Mouse (Mus musculus): ENCODE measurements at regions not wholly inside any gene's neighbourhood (a gene's known extent, or its start where the extent isn't known, plus 50 kb on each side); places are given as distances from the start of the nearest gene placed in this dataset.

DNA sequence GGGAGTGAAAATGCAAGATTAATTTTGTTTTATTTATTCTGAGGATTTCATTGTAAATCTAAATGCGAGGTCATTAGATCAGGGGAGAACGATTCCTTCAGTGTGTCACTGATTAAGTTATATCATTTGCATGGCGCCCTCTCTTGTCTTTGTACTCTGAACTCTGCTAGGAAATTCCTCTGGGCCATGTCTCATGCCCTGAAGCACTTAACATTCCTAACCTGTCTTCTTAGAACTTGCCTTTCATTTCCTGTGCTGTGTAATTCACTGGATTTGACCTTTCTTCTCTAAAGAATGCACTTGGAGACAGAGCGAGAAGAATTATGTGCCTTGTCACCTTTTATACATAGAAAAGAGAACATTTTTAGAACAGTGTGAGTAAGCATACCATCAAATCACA, 199.0 kb upstream of the C030005K15Rik start:
- H3K4me3 ChIP-seq (ENCODE audit: insufficient read depth, low read length): no peak overlapping the region

DNA sequence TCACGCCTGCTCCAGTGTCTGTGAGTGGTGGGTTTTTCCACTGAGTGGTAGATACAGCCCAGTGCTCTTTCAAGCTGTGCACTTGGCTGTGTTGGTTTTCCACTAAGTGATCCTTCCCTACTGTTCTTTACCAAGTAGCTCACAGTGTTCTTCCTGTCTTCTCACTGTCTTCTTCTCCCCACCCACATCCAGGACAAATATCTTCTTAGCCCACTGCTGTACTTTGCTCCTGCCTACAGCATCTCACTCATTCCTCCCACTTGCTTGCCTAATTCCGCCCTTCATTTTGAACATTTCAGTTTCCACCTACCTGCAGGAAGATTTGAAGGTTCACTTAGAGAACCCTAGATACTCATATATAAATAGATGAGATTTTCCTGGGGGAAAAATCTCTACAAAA, 213.8 kb upstream of the C030005K15Rik start:
- Histone ChIP-seq H3K27ac (ENCODE audit: insufficient read depth, low read length) (no peak overlapping the region), H3K4me1 (ENCODE audit: control insufficient read depth, insufficient read depth, low read length) (no peaks in the 10 kb centered on the region)
- TF ChIP-seq CTCF (IDR thresholded peaks at IDR 0.05; ENCODE audit: borderline replicate concordance, insufficient read depth, low read length) (no peak), POLR2A (IDR thresholded peaks at IDR 0.05; ENCODE audit: low read depth, low read length) (no peak)

More for the DNA sequence above, 199.0 kb upstream of the C030005K15Rik start:
- H3K4me1 ChIP-seq (ENCODE audit: control insufficient read depth, insufficient read depth, low read length): no peaks in the 10 kb centered on the region
- H3K27ac ChIP-seq (ENCODE audit: insufficient read depth, low read length): no peak overlapping the region
- no peak for TF ChIP-seq CTCF (IDR thresholded peaks at IDR 0.05; ENCODE audit: borderline replicate concordance, insufficient read depth, low read length)
- TF ChIP-seq POLR2A (IDR thresholded peaks at IDR 0.05; ENCODE audit: low read depth, low read length): no peak

DNA sequence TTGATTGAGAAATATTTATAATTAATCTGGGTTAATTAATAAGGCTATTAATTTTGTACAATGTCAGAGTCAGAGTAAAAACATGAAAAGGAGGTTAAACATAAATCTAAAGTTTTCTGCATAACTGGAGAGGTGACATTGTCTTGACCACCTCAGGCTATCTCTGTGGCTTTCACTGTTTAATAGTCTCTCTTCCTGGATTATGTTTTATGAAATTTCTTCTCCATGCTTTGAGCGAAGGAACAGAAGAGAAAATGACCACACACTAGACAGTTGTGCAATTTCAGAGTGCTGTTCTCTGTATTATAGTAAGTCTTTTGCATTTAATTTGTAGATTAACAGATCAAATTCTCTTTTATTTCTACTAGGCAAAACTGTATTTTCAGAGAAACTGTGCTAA, 239.3 kb upstream of the C030005K15Rik start:
- H3K4me3 ChIP-seq (ENCODE audit: insufficient read depth, low read length): no peak overlapping the region
- no peak overlapping the region for H3K27ac ChIP-seq (ENCODE audit: insufficient read depth, low read length)
- H3K4me1 ChIP-seq (ENCODE audit: control insufficient read depth, insufficient read depth, low read length): no peaks in the 10 kb centered on the region
- no peak for TF ChIP-seq POLR2A (IDR thresholded peaks at IDR 0.05; ENCODE audit: low read depth, low read length)
- TF ChIP-seq CTCF (IDR thresholded peaks at IDR 0.05; ENCODE audit: borderline replicate concordance, insufficient read depth, low read length): no peak

More for the DNA sequence above, 213.8 kb upstream of the C030005K15Rik start:
- no peak overlapping the region for H3K4me3 ChIP-seq (ENCODE audit: insufficient read depth, low read length)

DNA sequence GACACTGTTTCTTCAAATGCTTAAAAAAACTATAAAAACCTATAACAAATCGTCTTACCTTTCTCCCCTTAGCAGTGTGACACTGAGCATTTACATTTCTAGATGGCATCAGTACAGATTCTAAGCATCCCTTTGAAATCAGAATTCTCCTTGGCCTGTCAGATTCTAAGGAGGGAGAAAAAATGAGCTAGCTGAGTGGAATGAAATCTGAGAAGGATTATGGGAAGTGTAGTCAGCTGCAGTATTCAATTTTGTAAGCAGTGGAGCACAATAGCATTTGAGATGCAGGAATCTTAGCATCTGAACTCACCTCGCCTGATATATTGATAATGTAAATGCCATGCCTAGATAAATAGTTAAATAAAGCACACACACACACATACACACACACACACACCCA, 240.4 kb upstream of the C030005K15Rik start:
- TF ChIP-seq POLR2A (IDR thresholded peaks at IDR 0.05; ENCODE audit: low read depth, low read length) (no peak), CTCF (IDR thresholded peaks at IDR 0.05; ENCODE audit: borderline replicate concordance, insufficient read depth, low read length) (no peak)
- Histone ChIP-seq H3K4me1 (ENCODE audit: control insufficient read depth, insufficient read depth, low read length) (no peaks in the 10 kb centered on the region), H3K4me3 (ENCODE audit: insufficient read depth, low read length) (no peak overlapping the region), H3K27ac (ENCODE audit: insufficient read depth, low read length) (no peak overlapping the region)

DNA sequence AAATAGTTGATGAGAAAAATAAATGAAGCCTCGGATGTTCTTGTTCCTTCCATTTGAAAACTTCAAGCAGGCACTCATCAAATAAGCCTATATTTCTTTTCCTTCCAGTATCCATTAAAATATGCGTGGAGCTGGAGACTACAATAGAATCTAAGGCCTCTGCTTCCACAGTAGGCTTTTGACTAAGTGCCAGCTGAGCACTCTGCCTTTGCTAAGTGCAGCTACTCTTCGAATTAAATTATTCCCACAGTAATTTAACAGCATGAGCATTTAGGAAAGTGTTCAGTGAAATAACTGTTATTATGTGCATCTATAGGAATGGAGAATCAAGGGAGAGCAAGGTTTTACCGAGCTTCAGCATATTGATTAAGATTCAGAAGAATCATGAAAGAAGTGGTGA, 280.5 kb upstream of the C030005K15Rik start:
- Histone ChIP-seq H3K4me1 (ENCODE audit: control insufficient read depth, insufficient read depth, low read length) (no peaks in the 10 kb centered on the region), H3K27ac (ENCODE audit: insufficient read depth, low read length) (no peak overlapping the region), H3K4me3 (ENCODE audit: insufficient read depth, low read length) (no peak overlapping the region)
- TF ChIP-seq CTCF (IDR thresholded peaks at IDR 0.05; ENCODE audit: borderline replicate concordance, insufficient read depth, low read length) (no peak), POLR2A (IDR thresholded peaks at IDR 0.05; ENCODE audit: low read depth, low read length) (no peak)

DNA sequence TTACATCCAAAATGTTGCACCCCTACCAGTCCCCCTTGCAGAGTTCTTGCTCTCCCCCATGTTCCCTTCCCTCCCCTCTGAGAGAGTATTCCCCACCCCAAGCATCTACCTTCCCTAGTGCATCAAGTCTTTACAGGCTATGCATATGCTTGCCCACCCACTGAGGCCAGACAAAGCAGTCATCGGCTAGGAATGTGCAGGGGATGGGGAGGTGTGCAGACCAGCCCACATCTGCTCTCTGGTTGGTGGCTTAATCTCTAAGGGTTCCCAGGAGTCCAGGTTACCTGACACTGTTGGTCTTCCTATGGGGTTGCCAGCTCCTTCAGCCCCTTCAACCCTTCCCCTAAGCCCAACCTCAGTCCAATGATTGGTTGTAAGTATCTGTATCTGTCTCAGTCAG, 281.8 kb upstream of the C030005K15Rik start:
- TF ChIP-seq CTCF (IDR thresholded peaks at IDR 0.05; ENCODE audit: borderline replicate concordance, insufficient read depth, low read length): no peak
- TF ChIP-seq POLR2A (IDR thresholded peaks at IDR 0.05; ENCODE audit: low read depth, low read length): no peak
- Histone ChIP-seq H3K4me1 (ENCODE audit: control insufficient read depth, insufficient read depth, low read length) (no peaks in the 10 kb centered on the region), H3K4me3 (ENCODE audit: insufficient read depth, low read length) (no peak overlapping the region), H3K27ac (ENCODE audit: insufficient read depth, low read length) (no peak overlapping the region)

DNA sequence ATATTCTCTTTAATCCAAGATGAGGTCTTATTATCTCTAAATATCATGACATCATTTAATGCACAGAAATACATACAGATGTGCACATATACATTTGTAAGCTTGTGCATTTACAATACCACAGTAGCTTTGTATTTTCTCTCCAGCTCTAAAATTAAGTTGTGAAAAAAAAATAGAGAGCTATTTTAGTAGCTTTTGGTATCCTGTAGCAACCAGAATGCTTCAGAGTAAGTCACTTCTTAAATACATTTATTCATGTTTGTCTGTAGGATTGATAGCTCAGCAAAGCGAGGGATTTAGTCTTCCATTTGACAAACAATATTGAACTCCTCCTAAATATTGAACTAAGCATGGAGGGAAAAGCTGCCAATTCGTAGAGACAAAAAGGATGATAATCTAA, 286.4 kb upstream of the C030005K15Rik start:
- TF ChIP-seq POLR2A (IDR thresholded peaks at IDR 0.05; ENCODE audit: low read depth, low read length): no peak
- no peak for TF ChIP-seq CTCF (IDR thresholded peaks at IDR 0.05; ENCODE audit: borderline replicate concordance, insufficient read depth, low read length)
- Histone ChIP-seq H3K27ac (ENCODE audit: insufficient read depth, low read length) (no peak overlapping the region), H3K4me1 (ENCODE audit: control insufficient read depth, insufficient read depth, low read length) (no peaks in the 10 kb centered on the region), H3K4me3 (ENCODE audit: insufficient read depth, low read length) (no peak overlapping the region)

DNA sequence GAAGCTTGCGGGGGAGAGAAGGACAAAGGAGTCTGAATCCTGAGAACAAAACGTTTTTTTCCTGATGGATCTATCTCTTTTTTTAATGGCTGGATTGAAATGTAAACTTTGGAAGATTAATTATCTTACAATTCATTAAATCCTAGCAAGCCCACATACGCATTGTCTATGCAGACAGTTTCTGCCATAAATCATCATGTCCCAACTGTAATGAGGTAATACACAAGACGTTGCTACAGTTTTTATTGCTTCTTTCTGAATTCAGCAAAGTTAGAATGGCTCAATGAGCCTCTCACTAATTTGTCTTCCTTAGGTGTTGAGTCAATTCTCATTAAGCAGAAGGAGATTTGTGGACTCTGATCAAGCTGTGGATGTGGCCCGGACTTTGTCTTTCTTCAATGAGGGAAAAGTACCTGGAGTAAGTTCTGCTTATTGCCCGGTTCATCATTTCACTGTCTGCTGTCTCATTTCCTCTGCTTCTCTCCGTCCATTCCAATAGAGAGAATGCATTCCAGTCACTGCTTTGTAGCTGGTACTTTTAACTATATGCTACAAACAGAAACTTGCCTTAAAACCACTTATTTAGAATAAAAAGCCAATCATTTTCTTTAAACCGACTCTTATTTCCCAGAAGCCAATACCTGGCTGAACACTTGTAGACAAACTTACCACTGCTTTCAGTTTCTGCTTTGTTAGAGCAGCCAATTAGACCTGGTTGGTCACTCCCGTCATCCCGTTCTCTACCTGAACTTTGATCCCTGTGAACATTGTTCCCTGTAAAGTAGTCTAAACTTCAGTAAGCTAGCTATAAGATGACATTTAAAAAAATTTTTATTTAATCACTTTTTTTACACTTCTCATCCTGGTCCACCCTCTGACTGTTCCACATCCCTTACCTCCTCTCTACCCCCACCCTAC, 288.7 kb upstream of the C030005K15Rik start:
- Histone ChIP-seq H3K4me1 (ENCODE audit: control insufficient read depth, insufficient read depth, low read length) (no peaks in the 10 kb centered on the region), H3K4me3 (ENCODE audit: insufficient read depth, low read length) (no peak overlapping the region), H3K27ac (ENCODE audit: insufficient read depth, low read length) (0 out of 2 replicates have a peak overlapping the region, but pooled peaks have one; percentile 51)
- no peak for TF ChIP-seq POLR2A (IDR thresholded peaks at IDR 0.05; ENCODE audit: low read depth, low read length)

DNA sequence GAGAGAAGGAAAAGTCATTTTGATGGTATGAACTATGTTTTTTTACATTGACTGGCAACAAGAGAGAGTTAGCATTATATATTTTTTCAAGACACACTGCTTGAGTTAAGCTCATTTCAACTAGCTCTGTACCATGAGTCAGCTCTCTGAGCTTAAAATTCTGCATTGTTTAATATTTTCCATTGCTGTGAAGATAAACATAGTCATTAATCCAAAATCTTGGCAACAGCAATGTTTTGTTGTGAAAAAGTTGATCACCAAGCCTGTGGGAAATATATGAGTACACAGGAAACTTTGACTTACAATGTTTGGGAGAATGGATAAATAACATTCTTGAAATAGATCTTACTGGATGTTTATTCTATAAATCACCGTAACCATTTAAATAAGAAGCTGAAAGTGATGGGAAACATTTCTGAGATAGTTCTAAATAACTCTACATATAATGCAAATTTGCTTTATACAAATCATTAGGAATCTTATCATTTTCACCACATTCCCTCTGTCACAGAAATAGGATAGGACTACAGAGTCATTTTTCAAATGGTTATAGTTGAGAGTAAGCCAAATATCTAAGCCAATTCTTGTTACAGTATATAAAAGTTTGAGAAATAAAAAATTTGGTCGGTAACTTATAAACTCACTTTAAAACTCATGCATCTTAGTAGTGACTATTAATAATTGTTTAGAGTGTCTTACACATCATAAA, 290.2 kb upstream of the C030005K15Rik start:
- no peak overlapping the region for H3K27ac ChIP-seq (ENCODE audit: insufficient read depth, low read length)
- TF ChIP-seq CTCF (IDR thresholded peaks at IDR 0.05; ENCODE audit: borderline replicate concordance, insufficient read depth, low read length) (no peak), POLR2A (IDR thresholded peaks at IDR 0.05; ENCODE audit: low read depth, low read length) (no peak)
- no peak overlapping the region for H3K4me3 ChIP-seq (ENCODE audit: insufficient read depth, low read length)
- H3K4me1 ChIP-seq (ENCODE audit: control insufficient read depth, insufficient read depth, low read length): no peaks in the 10 kb centered on the region

DNA sequence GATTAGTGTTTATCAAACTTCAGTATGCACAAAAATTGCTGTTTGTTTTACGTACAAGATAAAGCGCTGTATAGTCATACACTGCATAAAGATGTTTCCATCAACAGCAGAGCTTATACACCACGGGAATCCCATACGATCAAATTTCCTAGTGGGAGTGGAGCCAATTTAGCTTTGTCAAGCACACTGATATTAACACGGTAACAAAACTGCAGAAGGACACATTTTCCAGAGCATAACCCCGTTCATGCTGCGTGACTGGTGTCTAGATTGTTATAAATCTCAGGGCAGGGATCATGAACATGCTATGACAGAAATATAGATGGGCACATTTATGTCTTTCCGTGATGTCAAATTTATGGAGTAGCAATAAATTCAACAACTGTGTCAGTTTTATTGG, 302.6 kb upstream of the C030005K15Rik start:
- Histone ChIP-seq H3K27ac (ENCODE audit: insufficient read depth, low read length) (no peak overlapping the region), H3K4me3 (ENCODE audit: insufficient read depth, low read length) (no peak overlapping the region), H3K4me1 (ENCODE audit: control insufficient read depth, insufficient read depth, low read length) (no peaks in the 10 kb centered on the region)
- TF ChIP-seq POLR2A (IDR thresholded peaks at IDR 0.05; ENCODE audit: low read depth, low read length) (no peak), CTCF (IDR thresholded peaks at IDR 0.05; ENCODE audit: borderline replicate concordance, insufficient read depth, low read length) (no peak)

Measured in embryonic fibroblast, embryonic 13.5 days (primary cell).